Mouse (Mus musculus) bone marrow, adult 2 months (tissue): Measurements from ENCODE around the gene Magi2.

Experiments
- CTCF ChIP-seq: fragments of 200-500 bp; IDR thresholded peaks from 2 replicates; pipeline ENCODE4 v1.5.1; 2011; ENCODE audit warnings: low read length, control low read depth; ENCODE audit not compliant: control insufficient read depth, insufficient read depth
- POLR2A ChIP-seq: fragments of 200-500 bp; IDR thresholded peaks from 2 replicates; pipeline ENCODE4 v1.6.1; 2011; ENCODE audit warnings: low read depth, mild to moderate bottlenecking, control low read depth, low read length, borderline replicate concordance; ENCODE audit not compliant: control insufficient read depth

- TF ChIP-seq CTCF (no peak), POLR2A (no peak)
Measured at GRCm38 (mm10) chr5:20074101-20074500, 847.3 kb downstream of the Magi2 start.
